Mouse (Mus musculus): ENCODE data around the gene Actg1. TPM values are rescaled to one million over a fixed set of nuclear protein-coding genes. Genes with fewer than 3 reads are reported as not detected.

The Actg1 gene
- total RNA-seq, 2 experiments from 2014 or later = 954 to 956 TPM

DNA sequence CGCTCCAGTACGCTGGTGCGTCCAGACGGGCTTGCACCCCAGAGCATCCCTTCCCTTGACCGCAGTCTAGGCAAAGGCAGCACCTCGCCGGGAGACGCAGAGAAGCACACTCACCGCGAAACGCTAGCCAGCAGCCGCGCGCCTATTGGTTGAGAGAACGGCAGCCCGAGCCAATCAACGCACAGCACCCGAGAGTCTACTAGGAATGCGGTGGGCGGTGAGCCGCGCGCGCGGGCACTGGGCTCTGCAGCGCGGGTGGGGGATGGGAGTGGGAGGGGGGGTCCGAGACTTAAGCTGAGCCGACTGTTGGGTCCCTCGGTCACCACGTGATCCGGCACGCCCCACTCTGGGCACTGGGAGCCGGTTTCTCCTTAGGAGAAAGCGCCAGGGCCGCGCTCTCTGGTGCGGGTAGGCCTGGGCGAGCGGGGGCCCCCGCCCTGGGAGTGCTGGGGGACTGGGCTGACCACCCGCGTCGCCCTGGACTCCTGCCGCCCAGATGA, 37.5 kb downstream of the Actg1 start:
- DNase-seq = peak; percentile 93

DNA sequence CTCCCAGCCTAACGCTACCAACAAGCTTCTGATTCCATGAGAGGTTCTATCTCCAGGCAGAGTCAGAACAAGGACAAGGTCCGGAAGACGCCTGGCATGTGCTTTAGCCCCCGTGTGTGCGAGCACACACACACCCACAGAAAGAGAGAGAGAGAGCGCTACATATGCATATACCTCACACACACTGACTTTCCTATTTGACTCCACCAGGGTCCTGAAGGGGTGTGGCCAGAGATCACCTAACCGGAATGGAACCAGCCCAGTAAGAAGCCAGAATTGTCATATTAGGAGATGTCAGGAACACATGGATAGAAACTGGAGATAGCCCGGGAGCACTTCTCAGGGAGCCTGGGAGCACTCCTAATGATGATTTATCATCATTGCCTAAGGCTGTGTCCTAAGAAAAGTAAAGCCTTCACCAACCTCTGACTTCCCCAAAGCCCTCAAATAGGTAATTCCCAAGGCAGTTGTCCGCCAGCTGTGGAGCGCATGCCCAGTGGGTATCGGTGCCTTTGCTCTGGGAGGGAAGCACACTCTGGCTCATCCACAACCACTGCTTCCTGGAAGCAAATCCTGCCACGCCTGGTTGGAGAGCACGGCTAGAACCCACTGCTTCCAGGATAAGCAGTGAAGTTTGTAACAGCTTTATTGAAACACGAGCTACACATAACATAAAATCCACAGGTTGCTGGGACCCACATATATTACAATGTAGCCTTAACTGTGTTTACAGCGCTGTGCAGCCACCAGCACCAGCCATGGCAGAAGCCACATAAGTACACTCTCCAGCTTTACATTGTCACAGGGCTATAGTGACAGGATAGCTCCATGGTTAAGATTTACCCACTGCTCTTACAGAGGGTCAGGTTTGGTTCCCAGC, 39.7 kb downstream of the Actg1 start:
- no peak for DNase-seq

GRCm38 (mm10) chr11:120307566-120308430, 40.5 kb downstream of the Actg1 start:
- peak; percentile 98 for DNase-seq

GRCm38 (mm10) chr11:120307132-120307413, 41.3 kb downstream of the Actg1 start:
- DNase-seq = no peak

DNA sequence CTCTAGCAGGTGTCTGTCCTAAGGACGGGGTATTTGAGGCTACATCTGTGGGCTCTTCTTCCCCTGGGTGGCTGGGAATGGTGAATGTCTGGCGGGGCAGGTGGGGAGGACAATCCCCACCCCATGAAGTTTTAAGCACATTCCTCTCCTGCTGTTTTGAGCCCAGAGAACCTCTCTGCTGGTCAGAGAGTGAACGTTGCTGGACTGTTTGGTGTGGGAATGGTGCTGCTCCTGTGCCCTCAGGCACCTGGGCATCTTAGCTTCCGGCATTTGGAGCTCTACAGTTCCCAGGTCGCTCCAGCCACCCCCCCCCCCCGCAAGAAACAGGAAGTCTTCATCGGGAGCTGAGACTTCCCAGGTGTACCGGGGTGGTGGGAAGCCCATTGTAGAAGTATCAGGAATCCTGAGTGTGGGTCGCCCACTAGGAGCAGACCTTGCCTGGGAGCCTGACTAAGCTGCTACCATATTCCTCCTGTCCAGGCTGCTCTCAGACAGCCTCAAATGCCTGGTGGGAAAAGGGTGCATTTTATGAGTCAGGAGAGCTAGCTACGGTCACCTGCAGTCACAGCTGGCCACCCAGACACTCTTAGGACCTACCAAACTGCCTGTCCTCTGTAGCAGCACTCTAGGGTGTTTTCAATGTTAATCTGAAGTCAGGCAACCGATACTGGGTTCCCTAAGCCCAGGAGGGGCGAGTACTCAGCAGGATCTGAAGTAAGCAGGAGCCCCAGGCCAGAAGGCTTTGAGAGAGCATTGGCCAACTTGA, 41.8 kb downstream of the Actg1 start:
- DNase-seq = no peak

GRCm38 (mm10) chr11:120305535-120306365, 42.6 kb downstream of the Actg1 start:
- no peak for DNase-seq

DNA sequence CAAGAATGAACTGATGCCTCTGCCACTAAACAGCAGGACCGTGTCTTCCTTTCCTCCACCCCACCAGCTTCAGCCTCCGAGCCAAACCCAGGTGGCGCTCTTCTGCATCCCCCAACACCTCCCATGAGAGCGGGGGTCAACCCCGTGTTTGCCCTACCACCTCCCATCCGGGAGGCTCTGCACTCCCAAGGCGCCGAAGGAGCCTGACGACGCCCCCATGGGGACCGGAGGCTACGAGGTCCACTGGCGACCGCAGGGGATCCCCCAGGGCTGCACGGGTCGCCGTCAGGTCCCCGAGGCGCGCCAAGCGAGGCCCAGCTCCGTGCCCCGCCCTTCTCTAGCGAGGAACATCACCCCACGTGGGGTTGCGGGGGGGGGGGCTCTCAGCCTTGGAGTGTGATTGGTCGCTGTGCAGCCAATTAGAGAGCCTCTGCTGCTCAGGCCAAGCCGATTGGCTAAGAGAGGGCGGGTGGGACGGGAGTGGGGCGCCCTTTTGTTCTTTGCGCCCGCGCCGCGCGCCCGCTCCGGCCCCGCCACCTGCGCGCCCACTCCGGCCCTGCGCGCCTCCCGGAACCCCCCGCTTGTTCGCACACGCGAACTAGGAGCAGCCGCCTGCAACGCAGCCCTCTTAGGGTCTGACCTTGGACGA, 43.3 kb downstream of the Actg1 start:
- peak; percentile 94 for DNase-seq

DNA sequence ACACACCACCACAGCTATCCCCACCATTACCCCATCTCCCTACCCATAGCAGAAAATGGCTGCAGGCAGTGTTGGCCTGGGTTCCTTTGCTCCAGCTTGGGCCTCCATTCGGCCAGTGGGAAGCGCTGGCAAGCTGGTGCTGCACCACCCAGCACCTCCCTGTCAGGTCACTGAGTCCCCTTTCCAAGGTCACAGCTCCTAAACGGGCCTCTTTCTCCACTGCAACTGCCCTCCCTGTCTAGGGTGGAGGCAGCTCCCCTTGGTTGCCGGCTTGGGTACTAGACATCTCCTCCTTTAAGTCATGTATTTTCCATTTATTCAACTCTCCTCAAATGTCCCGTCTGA, 44.0 kb downstream of the Actg1 start:
- no peak for DNase-seq

DNA sequence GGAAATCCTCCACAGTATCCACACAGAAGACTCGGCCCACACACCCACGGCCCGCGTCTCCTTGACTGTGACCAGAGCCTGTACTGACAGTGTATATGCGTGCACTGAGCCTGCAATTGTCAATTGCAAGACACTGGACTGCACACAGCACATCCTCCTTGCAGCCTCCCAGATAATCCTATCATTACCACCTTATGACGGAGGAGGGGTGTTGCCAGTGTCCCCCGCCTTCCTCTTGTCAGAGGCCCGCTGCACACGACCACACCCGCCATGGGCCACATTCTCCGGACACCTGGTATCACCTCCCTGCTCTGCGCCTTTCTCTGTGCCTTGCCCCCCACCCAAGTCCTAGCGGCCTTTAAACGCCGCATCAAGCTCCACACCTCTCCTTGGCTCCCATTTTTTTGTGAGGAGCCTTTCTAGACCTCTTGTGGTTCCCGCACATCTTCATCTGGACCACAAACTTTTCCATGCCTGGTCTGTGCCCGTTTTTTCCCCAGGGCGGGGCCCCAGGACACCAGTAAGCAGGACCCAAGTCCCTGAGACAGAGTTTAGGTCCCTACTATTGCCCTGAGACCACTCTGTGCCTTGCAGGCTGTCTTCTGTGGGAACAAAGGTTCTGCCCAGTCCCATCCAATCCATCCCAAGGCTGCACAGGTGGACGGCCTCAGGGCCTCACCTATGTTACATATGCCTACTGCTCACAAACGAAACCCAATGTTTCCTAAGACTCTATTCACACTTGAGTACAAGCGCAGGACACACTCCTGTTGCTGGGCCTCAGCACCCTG, 44.6 kb downstream of the Actg1 start:
- DNase-seq = no peak

GRCm38 (mm10) chr11:120303119-120303518, 45.2 kb downstream of the Actg1 start:
- DNase-seq = no peak

- no peak for DNase-seq
Measured at GRCm38 (mm10) chr11:120299484-120299883, 48.9 kb downstream of the Actg1 start.

DNA sequence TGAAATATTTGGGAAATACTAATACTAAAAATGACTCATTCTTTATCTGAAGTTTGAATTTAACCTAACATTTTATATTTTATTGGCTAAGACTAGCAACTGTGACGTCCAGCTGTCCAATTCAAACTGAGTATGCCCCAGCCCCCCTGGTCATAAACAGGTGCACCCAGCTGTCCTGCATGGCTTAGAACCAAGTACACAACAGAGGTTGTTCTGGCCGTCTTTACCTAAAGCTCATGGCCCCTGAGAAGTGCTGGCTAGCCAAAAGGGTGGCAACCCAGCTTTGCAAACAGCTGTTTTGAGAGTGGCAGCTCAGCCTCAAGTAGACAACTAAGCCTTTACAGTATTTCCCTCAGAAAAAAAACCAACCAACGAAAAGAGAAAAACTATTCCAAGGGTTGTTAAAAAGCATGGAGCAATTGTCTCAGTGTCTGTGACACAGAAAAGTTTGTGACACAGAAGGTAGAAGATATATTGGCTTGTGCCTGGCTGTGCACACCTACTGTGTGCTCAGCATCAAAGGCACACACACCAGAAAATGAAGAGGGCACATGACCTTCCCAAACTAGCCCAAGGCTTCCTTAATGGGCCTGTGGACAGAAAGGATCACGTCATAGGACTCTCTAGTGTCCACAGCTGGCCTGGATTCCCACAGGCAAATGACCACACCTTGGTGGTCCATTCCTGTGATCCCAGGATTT, 49.8 kb downstream of the Actg1 start:
- DNase-seq = no peak

DNA sequence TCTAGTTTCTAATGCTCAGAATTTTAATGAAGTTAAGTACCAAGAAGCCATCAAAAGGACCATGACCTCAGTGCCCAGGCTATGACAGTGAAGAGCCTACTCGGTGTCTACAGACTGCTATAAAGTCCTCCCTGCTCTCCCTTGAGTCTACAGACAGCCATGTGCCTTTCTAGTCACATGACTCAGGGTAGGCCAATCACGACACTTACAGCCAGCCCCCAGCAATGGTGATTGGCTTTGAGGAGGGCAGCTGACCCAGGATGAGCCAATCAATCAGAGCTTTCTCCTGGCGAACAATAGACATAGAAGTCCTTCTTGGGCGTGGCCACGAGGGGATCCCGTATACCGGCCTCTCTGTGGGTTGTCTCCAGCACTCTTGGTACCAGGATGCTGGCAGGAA, 50.6 kb downstream of the Actg1 start:
- DNase-seq = no peak

DNA sequence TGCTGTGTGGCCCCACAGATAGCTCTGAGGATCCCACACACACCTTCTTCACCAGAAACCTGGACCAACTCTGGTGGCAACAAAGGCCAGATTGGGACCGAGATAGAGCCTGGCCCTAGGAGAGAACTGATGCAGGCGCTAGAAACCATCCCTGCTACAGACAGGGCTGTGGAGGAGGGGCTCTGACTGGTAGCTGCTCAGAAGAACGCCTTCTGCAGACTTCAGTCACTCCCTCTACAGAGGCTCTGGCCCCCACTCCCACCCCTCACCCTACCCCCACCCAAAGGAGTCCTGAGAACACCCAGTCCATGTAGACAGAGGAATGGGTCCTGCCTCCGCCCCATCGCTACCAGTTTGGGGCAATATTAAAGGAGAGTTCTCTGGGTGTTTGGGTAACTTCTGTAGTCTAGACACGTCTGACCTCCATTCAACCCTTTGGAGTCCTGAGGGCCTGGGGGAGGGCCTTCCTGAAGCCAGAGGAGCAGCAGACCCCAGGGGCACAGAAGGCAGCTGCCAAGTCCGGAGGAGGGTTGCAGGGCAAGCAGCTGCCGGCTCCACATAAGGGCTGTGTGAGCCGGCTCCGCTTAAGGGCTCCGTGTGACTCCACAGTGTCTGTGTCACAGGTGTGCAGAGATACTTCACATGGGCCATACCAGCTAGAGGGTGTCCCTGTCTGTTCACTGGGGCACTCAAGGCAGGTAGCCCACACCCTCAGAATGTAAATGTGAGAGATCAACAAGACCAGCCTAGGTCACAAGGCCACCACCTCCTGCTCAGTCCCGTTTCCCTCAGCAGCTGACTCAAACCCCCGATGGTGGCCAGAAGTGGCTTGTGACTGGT, 51.8 kb downstream of the Actg1 start:
- no peak for DNase-seq

Data from adrenal gland, postnatal 10 days (tissue).